Mouse (Mus musculus) adrenal gland, adult 2 months (tissue): ENCODE data around the gene Dnaaf1. TPM values are rescaled to one million over a fixed set of nuclear protein-coding genes. Genes with fewer than 3 reads are reported as not detected.

ENCODE experiments used
- DNase-seq: peaks from one replicate; pipeline ENCODE4 v3.0.0; 2021
- long read RNA-seq: library from polyadenylated mRNA; stranded (forward); transcript quantifications from one replicate; pipeline ENCODE4 v2.0.0, GENCODE M21; 2021
- polyA plus RNA-seq: library from polyadenylated mRNA; depleted of rRNA; stranded (reverse); fragments of >200 nt; gene quantifications from 2 replicates; pipeline ENCODE4 v1.2.3, GENCODE M21; 2012; rRNA removed
- total RNA-seq, 2 experiments: library from RNA; stranded (reverse); gene quantifications; 2 replicates each; pipeline ENCODE4 v1.2.3; 2021

Gene Dnaaf1
- total RNA-seq (under 1 TPM in 1 of 2 experiments, not detected in 1; 0.09 TPM), polyA plus RNA-seq (not detected in 2 replicates)
- long read RNA-seq: 0 reads

DNA sequence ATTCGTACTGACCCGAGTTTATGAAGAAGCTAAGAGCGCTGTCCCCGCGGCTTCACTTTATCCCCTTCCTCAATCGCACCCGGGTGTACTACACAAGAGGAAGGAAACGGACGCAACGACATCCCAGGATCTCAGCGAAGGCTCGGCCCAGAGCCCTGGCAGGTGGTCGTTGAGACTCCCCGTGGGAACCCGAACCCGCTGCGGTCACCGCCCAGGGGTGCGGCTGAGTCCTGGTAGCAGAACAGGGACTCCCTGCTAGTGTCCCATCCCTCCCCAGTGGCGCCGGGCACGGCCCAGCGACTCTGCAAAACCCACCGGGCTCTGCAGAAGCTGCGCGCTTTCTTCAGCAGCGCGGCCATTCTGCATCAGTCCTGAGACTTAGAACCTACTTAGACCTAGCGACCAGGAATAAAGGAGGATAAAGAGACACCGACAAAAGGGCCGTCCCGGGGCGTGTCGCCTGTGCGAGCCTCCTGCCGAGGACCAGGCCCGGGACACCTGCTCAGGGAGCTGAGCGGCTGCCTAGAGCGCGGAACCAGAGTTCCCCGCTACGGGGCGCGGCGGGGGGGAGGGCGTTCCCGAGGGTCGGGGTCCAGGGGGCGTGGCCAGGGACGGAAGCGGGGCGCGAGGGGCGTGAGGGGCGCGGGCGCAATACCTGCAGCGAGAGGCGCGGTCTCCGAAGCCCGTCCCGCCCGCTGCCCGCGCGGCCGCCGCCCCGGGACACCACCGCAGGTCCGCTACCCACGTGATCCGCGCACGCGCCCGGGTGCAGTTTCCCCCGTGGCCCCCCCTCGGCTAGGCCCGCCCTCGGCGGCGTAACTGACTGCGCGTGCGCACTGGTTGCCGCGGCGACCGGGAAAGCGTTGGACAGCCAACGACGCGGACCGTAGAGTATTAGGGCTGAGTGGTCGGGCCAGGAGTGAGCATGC, at the start of gene Dnaaf1, which contains the start of gene Hsdl1:
Dnaaf1 (plus strand) TSS at position 799 of the 929 bp plus-strand sequence.
Hsdl1 (minus strand) TSS at position 747 of the 929 bp plus-strand sequence.
- DNase-seq: peak; percentile 98

DNA sequence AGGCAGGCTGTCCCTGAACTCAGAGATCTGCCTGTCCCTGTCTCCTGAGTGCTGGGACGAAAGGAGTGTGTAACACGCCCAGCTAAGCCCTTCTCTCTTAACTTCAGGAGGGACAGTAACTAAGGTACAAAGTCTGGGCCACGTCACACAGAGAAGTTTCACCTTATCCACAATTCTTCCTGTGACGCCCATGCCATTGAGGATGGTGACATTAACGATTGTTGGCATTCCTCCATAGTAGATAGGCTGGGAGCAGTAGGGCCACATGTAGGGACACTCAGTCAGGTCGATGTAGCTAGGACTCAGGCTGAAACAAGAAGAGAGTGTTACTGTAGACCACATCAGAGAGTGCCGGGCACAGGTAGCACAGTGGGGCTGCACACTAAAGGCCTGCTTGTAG, 46.3 kb upstream of the Dnaaf1 start:
- no peak for DNase-seq

DNA sequence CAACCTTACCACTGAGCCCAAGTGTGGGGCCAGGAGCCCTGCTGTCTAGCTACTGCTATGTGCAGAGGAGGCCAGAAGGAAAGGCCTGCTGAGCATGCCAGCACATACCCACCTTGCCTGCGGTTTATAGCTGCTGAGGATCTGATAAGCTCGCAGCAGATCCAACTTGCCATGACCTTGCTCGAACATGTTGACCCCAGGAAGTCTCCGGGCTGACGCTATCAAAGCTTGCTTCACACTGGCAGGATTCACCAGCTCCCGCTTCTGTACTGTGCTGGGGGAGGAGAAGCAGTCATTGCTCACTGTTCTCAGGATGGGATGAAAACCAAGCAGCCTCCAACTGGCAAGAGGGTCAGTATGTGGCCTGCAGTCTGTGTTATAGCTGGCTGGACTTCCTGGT, 44.1 kb upstream of the Dnaaf1 start:
- DNase-seq: peak; percentile 36

DNA sequence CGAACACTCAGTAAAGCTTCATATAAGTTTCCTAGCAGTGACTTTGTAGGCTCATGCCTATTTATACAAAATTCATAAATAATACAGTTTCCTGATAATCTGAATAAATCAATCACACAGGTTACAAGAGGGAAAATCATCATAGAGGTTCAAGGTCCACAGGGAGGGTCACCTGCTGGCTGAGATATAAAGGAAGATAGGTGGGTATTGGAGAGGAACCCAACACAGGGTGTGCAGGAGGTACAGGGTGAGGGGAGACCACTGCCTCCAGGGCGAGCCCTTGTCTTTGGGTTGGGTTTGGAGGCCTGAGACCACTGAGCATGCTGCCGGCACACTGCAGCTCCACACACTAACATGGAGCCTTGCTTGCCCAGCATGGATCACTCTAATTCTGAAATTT, 43.6 kb upstream of the Dnaaf1 start:
- DNase-seq: no peak

DNA sequence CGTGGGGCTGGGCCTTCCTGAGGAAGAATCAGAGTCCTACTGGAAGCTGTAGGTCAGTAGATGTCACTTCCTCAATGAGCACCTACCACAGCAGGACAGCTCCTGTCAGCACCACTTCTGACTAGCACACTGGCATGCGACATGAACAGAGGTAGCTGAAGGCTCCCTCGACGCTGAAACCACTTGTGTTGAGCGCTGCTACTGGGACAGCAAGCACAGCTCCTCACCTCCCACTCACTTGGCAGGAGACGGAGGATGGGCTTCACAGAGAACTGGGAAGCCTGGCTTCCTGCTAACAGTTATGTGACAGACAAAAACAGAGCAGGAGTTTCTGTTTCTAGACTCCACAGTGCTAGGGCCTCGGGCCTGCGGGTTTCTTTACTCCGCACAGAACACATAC, 43.1 kb upstream of the Dnaaf1 start:
- no peak for DNase-seq

DNA sequence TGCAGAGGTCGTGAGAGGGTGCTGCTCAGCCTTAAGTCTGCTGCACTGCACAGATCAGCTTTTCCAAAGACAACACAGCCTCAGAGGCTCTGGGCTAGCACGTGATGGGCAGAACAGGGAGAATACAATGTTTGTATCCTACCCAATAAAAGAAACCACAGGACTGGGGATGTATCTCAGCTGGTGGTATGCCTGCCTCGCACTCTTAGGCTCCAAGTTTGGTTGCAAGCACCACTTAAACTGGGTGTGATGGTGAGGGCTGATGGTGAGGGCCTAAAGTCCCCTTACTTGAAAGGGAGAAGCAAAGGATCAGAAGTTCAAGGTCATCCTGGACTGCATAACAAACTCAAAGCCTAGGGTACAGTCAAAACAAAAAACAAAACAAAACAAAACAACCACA, 30.4 kb upstream of the Dnaaf1 start:
- DNase-seq: no peak

DNA sequence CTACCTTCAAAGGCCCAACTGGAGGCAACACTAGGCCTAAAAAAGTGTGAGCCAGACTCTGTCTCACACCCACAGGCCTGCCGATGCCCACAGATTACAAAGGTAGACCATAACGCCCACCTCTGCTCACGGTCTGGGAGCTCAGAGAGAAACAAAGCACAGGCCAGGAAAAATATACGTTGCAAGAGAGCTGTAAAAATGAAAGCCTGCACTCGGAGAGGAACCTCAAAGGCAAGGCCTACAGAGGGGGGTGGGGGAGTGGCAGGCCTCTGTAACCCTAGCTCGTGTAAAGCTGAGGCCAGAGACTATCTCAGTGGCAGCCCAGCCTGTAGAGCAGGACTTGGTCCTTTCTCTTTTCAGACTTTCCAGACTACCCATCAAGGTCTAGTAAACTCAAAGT, 29.9 kb upstream of the Dnaaf1 start:
- no peak for DNase-seq

DNA sequence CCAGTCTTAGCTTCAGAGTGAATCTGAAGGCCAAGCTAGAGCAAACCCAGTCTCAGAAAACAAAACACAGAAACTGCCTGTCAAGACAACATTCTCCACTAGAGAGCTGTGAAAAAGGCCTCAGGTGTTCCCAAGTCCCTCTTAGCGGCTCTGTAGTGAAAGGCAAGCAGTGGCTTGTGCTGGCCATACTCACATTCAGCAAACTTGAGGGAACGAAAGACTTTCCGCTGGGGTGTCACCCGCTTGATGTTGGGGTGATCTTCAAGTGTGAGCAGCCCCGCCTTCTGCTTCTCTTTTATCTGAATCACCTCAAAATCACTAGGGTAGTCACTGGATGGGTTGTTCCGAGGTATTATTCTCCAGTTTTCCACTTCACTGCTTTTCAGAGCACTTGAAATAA, 29.2 kb upstream of the Dnaaf1 start:
- DNase-seq: no peak

DNA sequence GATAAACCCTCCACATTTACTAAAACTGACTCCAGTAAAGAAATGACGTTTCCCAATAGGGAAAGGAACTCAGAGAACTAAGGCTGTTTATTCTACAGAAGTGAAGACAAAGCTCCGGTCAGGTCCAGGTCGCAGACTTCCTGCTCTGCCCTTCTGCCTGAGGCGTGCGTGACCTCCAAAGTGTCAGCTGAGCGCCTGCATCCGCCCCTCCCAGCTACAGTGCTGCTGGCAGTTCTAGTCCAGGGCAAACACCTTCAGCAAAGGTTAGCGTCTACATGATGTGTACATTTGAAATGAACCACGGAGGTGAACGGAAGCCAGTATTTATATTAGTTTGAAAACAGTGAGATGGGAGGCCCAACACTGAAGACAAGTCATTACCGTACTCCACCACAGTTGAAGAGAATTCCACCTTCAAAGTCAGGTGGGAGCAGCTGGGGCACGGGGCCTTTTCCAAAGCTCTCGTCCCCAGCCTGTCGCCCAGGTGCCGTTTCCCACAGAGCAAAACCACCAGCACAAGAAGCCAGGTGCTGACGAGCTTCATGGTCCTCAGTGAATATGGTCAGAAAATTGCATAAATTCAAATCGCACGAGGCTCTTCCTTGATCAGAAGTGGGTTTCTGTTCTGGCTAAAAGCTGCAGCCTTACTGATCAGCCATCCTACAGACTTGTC, 27.9 kb upstream of the Dnaaf1 start:
- peak; percentile 26 for DNase-seq

DNA sequence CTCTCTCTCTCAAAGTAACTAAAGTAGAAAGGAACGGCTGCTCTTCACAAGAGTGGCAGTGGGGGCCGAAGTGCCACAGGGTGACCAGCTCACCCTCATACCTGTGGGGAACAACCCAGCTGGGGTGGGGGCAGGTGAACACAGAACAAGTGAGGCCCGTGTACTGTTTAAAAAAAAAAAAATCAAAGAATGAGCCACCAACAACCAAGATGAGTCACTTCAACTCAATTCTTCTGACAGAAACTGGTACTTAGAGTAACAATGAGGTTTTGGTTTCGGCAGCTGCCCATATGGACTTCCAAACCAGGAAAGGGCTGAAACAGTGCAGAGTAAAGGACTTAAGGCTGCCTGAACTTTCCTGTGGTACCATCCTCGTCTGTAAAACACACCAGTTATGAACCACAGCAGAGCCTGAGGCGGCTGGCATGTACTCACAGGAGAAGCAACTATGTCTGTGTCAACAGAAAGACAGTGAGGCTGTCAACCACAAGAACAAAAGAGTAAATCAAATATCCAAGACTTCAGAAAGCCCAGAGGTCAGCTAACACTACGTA, 26.4 kb upstream of the Dnaaf1 start:
- DNase-seq: no peak

DNA sequence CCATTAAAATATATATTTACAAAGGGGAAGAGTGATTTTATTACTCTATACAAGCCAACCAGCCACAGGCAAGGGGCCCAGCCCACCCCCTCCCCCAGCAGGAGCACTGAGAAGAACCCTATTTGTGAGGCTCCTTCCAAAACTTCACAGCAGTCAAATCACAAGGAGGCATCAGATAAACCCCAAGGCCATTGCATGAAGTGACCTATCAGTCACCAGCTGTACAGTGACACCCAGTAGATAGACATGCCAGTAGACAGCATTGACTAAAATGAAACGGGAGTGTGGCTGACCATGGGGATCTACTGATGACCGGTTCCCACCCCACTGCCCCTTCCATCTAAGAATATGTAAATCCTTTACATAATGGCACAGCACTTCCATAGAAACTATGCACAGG, 22.1 kb upstream of the Dnaaf1 start:
- DNase-seq: peak; percentile 33

DNA sequence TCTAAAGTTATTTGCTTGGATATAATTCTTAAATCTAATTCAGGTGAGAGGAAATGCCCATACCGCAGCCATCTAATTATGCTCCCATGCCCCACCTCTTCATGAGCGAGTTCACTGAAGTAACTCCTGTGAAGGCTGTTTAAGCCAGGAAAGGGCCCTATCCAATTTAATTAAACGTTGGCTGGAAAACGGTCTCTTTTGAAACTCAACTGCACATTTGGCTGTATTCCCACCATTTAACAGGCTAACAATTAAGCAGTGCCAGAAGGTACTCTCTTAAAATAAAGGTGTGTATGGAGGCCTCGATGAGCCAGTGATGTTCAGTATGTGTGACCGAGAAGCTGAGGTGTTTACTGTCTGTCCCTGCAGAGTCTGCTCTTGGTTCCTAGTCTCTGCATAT, 19.2 kb upstream of the Dnaaf1 start:
- no peak for DNase-seq

DNA sequence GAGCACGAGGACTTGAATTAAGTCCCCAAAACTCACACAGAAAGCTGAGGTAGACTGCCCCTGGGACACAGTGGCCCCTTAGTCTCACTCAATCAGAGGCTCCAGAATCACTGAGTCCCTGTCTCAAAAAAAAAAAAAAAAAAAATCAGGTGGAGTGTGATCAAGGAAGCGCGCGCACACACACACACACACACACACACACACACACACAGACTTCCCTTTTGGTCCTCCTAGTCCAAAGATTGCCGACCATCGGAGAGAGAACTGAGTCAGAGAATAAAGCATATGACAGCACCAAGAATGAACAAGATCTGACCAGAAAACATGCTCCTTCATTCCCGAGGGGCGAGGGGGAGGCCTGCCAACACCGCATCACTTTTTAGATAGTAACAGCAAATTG, 17.9 kb upstream of the Dnaaf1 start:
- DNase-seq: no peak

DNA sequence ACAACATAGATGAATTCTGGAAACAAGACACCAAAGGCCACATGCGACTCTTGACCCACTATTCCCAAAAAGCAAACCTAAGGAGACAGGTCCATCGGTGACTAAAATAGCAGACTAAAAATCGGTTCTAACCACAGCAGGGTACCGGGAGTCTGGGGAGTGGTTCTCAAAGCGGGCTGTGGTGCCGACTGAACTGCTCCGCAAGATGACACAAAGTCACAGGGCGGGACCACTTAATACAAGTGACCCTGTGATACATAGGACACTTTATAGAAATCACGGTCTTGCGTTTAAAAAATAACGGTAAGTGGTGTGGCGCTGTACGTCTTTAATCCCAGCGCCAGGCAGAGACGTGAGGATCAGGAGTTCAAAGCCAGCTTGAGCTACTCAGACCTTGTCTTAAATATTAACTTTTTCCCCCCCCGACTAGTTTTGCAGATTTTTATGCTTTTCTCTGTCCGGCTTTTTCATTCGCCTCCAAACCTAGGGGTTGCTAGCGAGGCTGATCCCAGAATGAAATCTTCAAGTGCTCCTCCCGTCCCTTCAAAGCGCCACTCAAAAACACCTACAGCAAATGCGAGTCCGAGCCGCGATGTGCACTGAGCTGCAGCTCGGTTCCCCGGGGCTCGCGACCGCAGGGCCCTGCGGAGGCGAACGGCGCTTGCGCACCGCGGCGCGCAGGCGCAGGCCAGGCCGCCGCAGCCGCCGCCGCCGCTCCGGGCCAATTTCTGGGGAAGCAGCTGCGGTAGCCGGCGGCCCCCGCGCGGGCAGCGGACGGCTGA, 17.0 kb upstream of the Dnaaf1 start:
- no peak for DNase-seq

DNA sequence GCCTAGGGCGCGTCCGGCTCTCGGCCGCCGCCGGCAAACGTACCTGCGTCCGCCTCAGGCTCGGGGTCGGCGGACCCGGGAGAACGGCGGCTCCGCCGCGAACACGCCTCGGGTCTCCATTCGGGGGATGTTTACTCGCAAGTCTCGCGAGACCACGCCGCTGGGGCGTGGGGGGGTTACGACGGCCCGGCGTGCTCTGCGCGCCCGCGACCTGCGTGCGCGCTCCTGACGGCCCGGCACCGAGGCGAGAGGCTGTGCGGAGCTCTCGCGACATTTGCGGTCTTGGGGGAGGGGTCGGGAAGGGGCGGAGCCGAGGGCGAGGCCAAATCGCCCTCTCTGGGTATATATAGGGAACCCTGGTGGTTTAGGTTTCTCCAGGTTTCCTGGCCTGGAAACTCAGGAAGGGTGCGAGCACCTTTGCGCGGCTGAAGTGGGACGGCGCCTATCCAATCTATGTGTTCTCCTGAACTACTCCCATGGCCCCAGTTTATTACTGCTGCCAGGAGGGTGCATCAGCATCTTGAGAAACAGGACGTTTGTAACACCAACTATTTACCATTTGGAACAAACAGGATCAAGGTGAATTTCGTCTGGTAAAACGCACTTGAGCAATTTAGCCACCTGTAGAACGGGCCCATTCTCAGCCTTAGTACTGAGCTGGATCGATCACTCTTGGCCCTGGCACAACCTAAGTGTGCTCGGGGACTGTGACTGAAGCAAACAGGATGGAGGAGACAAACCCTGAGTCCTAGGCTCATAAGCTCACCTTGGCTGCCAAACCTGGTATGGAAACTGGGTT, 16.2 kb upstream of the Dnaaf1 start, which contains the start of gene Mbtps1:
Mbtps1 (minus strand) TSS at position 133 of the 799 bp plus-strand sequence.
- DNase-seq: peak; percentile 99

DNA sequence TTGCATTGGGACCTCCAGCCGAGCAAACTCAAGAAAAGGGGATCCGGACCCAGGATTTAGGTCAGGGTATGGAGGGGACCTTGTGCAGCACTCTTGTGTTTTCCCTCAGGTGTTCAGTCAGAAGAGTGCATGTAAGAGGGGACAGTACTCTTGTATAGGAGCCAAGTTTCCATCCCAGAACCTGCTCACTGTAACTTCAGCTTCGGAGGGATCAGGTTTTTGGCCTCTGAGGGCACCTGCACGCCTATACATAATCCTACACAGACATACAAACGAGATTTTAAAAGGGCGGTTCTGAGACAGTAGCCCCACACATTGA, 15.7 kb upstream of the Dnaaf1 start:
- DNase-seq: no peak

DNA sequence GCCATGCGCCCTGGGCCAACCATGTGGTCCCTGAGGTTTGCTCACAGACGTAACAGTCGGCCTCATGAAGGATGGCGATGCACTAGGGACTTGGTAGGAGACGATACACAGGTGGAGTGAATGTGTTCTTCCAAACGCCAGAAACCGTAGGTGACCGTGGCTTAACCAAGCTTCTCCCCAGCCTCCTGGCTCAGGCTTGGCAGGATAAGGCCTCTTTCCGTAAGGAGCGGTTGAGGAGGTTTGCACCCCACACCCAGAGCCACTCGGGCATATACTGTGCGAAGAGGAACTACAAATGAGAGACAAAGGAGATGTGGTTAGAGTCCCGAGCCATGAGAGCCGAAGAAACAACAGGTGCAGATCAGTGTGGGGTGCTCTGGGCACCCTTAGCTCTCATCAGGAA, 11.2 kb upstream of the Dnaaf1 start:
- DNase-seq: no peak

DNA sequence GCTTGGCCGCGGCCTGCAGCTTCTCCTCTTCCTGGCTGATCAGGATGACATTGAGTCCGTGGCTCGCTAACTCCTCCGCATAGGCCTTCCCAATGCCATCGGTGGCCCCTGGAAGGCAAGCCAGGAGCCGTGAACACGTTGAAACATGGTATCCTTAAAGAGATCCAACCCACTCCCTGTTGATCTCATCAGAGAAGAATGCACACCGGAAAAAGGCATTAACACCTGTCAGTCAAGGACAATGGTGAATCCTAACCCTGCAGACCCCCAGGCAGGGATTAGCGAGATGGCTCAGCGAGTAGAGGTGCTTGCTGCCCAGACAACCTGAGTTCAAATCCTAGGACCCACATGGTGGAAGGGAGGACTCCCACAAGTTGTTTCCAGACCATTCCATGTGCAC, 8.7 kb upstream of the Dnaaf1 start:
- DNase-seq: no peak

DNA sequence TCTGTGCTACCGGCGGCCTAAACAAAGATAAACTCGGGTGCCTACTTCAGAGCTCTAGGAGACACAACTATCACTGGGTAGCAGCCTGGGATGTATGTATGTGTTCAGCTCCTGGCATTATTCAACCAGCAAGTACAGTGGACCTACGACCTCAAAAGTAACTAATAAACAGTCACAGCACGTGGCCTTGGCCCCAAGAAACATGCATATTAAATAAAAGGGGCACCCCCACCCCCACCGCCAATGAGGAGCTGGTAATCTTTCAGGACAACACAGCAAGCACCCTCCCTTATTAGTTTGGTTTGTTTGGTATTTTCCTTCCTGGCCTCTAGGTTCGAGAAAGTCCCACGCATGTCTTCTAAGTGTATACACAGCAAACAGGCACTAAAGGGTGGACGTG, 6.8 kb upstream of the Dnaaf1 start:
- no peak for DNase-seq

DNA sequence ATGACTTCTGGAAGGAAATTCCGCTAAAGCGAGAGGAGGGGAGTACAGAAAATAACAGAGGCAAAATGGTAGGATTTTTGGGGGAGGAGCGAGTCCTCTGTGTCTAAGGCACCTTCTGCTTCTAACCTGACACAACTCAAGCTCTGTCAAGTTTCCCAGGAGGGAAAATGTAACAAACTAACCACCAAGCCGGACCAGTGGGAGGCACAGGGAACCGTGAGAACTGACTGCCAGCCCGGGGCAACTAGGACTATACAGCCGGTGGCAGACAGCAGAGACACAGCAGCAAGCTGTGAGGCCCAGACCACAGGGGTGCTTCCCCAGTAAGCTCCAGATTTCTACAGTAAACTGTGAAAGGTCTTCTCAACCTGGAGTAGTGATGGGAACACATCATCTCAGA, 6.1 kb upstream of the Dnaaf1 start:
- no peak for DNase-seq

DNA sequence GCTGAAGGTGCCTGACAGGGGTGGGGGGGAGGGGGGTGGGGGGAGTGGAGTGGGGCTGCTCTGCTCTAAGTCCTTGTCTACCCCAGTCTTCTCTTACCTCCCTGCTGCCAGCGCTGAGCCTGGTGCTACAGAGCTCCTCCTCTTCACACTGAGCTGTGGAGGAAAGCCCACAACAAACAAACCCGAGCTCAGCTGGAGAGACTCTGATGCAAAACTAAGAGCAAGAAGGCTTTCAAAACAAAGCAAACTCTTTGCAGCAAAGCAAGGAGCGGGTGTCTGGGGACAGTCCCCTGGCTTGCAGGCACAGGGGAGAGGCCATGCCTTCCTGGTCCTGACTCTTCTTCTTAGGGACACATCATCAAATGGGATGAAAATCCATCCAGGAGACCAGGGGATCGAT, 5.2 kb upstream of the Dnaaf1 start:
- no peak for DNase-seq
